Mouse (Mus musculus): Measurements from ENCODE around the gene Lrch1. TPM values are rescaled to one million over a fixed set of nuclear protein-coding genes. Genes with fewer than 3 reads are reported as not detected.
A peak's percentile ranks its signal among the peaks of the same experiment; 100 is the strongest.

Lrch1 gene
- polyA plus RNA-seq, 1 experiment, result 8.4 TPM

GRCm38 (mm10) chr14:74924031-74924430, 23.6 kb downstream of the Lrch1 start:
- DNase-seq, result no peak
- Histone ChIP-seq H3K36me3 (ENCODE audit: control insufficient read depth, insufficient read depth, low read length) (no peaks in the 10 kb centered on the region), H3K27ac (ENCODE audit: insufficient read depth, low read depth, low read length) (no peak overlapping the region), H3K27me3 (replicated peaks; ENCODE audit: control insufficient read depth, insufficient read depth, low read length) (no peaks in the 10 kb centered on the region), H3K4me3 (ENCODE audit: insufficient read depth, low read depth, low read length) (no peak overlapping the region), H3K4me1 (ENCODE audit: control insufficient read depth, insufficient read depth, low read length) (peaks cover 6% of the 10 kb centered on the region; the same call in 1 of the 2 replicates)
- no peak for TF ChIP-seq CTCF (conservative IDR thresholded peaks at IDR 0.05; ENCODE audit: insufficient read depth, insufficient read length, low read depth, low read length)
- no peak for TF ChIP-seq POLR2A (IDR thresholded peaks at IDR 0.05; ENCODE audit: low read depth, low read length)
- 60% methylated on average over 2 of the region's 2 CpGs for WGBS

GRCm38 (mm10) chr14:74922039-74922736, 25.5 kb downstream of the Lrch1 start:
- Histone ChIP-seq H3K27ac (ENCODE audit: insufficient read depth, low read depth, low read length) (no peak overlapping the region), H3K27me3 (replicated peaks; ENCODE audit: control insufficient read depth, insufficient read depth, low read length) (no peaks in the 10 kb centered on the region), H3K4me3 (ENCODE audit: insufficient read depth, low read depth, low read length) (no peak overlapping the region), H3K4me1 (ENCODE audit: control insufficient read depth, insufficient read depth, low read length) (peaks cover 16% of the 10 kb centered on the region), H3K36me3 (ENCODE audit: control insufficient read depth, insufficient read depth, low read length) (no peaks in the 10 kb centered on the region)
- TF ChIP-seq CTCF (conservative IDR thresholded peaks at IDR 0.05; ENCODE audit: insufficient read depth, insufficient read length, low read depth, low read length), result no peak
- no peak for TF ChIP-seq POLR2A (IDR thresholded peaks at IDR 0.05; ENCODE audit: low read depth, low read length)
- DNase-seq, result peak; percentile 38
- whole genome bisulfite sequencing, result 53% methylated on average over 12 of the region's 12 CpGs

- Histone ChIP-seq H3K4me3 (ENCODE audit: insufficient read depth, low read depth, low read length) (no peak overlapping the region), H3K4me1 (ENCODE audit: control insufficient read depth, insufficient read depth, low read length) (peaks cover 17% of the 10 kb centered on the region), H3K27ac (ENCODE audit: insufficient read depth, low read depth, low read length) (no peak overlapping the region), H3K36me3 (ENCODE audit: control insufficient read depth, insufficient read depth, low read length) (no peaks in the 10 kb centered on the region), H3K27me3 (replicated peaks; ENCODE audit: control insufficient read depth, insufficient read depth, low read length) (no peaks in the 10 kb centered on the region)
- no peak for TF ChIP-seq CTCF (conservative IDR thresholded peaks at IDR 0.05; ENCODE audit: insufficient read depth, insufficient read length, low read depth, low read length)
- no peak for TF ChIP-seq POLR2A (IDR thresholded peaks at IDR 0.05; ENCODE audit: low read depth, low read length)
- WGBS, result 66% methylated on average over 9 of the region's 9 CpGs
- DNase-seq, result no peak
These were observed 26.2 kb downstream of the Lrch1 start for GRCm38 (mm10) chr14:74921471-74921870.

DNA sequence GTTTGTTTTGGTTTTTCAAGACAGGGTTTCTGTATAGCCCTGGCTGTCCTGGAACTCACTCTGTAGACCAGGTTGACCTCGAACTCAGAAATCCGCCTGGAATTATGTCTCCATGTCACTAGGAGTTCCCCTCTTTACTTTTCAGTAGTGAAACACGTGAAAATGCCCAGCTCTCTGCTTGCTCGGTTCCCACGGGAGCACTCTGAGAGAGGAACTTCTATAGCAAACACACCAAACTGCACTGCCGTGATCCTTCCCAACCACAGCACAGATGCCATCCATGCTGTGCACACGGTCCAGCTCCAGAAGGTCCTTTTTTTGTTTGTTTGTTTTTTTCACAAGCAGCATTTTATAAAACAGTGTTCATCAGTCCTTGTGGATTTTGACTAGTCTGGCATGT, 28.5 kb downstream of the Lrch1 start:
- Histone ChIP-seq H3K27ac (ENCODE audit: insufficient read depth, low read depth, low read length) (no peak overlapping the region), H3K4me3 (ENCODE audit: insufficient read depth, low read depth, low read length) (no peak overlapping the region), H3K27me3 (replicated peaks; ENCODE audit: control insufficient read depth, insufficient read depth, low read length) (no peaks in the 10 kb centered on the region), H3K36me3 (ENCODE audit: control insufficient read depth, insufficient read depth, low read length) (no peaks in the 10 kb centered on the region), H3K4me1 (ENCODE audit: control insufficient read depth, insufficient read depth, low read length) (peaks cover 21% of the 10 kb centered on the region)
- WGBS, result 73% methylated on average over 7 of the region's 7 CpGs
- DNase-seq, result no peak
- TF ChIP-seq POLR2A (IDR thresholded peaks at IDR 0.05; ENCODE audit: low read depth, low read length) (no peak), CTCF (conservative IDR thresholded peaks at IDR 0.05; ENCODE audit: insufficient read depth, insufficient read length, low read depth, low read length) (no peak)

DNA sequence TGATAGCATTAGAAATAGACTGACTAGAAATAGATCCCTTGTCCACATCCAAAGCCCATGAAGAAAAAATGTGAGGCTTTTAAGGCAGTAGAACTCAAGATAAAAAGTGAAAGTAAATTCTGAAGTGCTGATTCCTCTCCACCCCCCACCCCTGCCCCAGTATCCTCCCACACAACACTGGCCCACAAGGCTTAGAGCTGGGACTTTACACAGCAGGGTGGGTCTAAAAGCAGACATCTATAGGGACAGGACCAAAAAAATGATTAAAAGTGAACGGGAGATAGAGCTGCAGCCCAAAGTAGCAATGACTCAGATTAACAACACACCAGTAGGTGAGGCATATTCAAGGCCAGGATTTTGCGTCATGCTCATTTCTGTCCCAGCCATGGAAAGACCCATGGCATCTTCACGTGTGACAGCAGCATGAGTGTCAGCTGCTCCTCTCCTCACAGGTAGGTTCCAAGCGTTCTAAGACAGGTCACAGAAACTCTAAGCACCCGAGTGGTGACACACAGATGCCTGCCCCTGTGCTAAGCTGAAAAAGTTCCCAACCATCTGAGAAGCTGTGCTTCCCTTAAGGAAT, 29.1 kb downstream of the Lrch1 start:
- TF ChIP-seq CTCF (conservative IDR thresholded peaks at IDR 0.05; ENCODE audit: insufficient read depth, insufficient read length, low read depth, low read length) (no peak), POLR2A (IDR thresholded peaks at IDR 0.05; ENCODE audit: low read depth, low read length) (no peak)
- H3K27ac ChIP-seq (ENCODE audit: insufficient read depth, low read depth, low read length), result peak overlapping the region; percentile 7; the same call in 1 of the 2 replicates
- peaks cover 17% of the 10 kb centered on the region for H3K4me1 ChIP-seq (ENCODE audit: control insufficient read depth, insufficient read depth, low read length)
- 82% methylated on average over 5 of the region's 5 CpGs for whole genome bisulfite sequencing
- DNase-seq, result no peak
- no peaks in the 10 kb centered on the region for H3K27me3 ChIP-seq (replicated peaks; ENCODE audit: control insufficient read depth, insufficient read depth, low read length)
- H3K4me3 ChIP-seq (ENCODE audit: insufficient read depth, low read depth, low read length), result no peak overlapping the region
- no peaks in the 10 kb centered on the region for H3K36me3 ChIP-seq (ENCODE audit: control insufficient read depth, insufficient read depth, low read length)

DNA sequence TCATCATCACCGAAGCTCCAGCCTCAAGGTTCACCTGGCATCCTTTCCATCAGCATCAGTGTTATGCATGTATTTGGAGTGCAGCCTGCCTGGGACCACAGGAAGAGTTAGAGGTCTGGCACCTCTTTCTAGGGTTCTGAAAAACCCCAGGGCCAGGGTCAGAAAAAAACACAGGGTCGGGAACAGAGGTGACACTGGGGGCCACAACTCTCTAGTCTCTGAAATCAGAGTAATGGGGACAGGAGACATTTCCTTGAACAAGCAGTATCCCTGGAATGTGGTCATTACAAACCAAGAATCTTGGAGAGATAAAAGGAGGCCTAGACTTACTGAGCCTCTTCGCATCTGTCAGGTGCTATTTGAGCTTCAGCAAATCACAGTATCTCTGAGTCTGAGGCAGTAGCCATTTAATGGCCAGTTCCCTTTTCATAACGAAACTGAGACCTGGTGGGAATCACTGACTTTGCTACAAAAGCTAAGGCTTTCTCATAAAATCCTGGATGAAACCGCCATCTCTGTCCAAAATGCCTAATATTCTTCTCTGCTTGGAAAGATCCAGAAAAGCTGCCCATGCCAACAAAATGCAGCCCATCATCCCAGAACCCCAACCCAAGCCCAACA, 30.1 kb downstream of the Lrch1 start:
- TF ChIP-seq POLR2A (IDR thresholded peaks at IDR 0.05; ENCODE audit: low read depth, low read length) (no peak), CTCF (conservative IDR thresholded peaks at IDR 0.05; ENCODE audit: insufficient read depth, insufficient read length, low read depth, low read length) (no peak)
- Histone ChIP-seq H3K27ac (ENCODE audit: insufficient read depth, low read depth, low read length) (no peak overlapping the region), H3K36me3 (ENCODE audit: control insufficient read depth, insufficient read depth, low read length) (no peaks in the 10 kb centered on the region), H3K4me1 (ENCODE audit: control insufficient read depth, insufficient read depth, low read length) (peaks cover 19% of the 10 kb centered on the region), H3K27me3 (replicated peaks; ENCODE audit: control insufficient read depth, insufficient read depth, low read length) (no peaks in the 10 kb centered on the region), H3K4me3 (ENCODE audit: insufficient read depth, low read depth, low read length) (no peak overlapping the region)
- WGBS, result 83% methylated on average over 5 of the region's 5 CpGs
- DNase-seq, result no peak

DNA sequence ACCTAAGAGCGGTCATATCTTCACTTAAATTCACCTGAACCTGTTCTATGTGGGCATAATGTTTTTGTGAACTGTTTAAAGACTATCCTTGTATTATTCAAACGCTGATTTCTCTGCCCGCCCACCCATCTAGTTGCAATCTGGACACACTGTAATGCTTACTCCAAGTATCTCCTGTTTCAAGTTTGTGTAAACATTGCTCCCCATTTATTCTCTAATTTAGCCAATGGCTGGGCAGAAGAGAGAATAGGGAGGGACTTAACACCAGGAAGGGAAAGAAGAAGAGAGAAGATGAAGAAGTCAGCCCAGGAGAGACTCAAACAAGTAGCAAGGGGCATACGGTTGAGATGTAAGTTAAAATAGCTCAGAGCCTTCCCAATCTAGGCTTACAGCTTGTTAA, 31.0 kb downstream of the Lrch1 start:
- Histone ChIP-seq H3K4me1 (ENCODE audit: control insufficient read depth, insufficient read depth, low read length) (peaks cover 21% of the 10 kb centered on the region), H3K27ac (ENCODE audit: insufficient read depth, low read depth, low read length) (no peak overlapping the region), H3K4me3 (ENCODE audit: insufficient read depth, low read depth, low read length) (no peak overlapping the region), H3K27me3 (replicated peaks; ENCODE audit: control insufficient read depth, insufficient read depth, low read length) (no peaks in the 10 kb centered on the region), H3K36me3 (ENCODE audit: control insufficient read depth, insufficient read depth, low read length) (no peaks in the 10 kb centered on the region)
- no peak for DNase-seq
- TF ChIP-seq CTCF (conservative IDR thresholded peaks at IDR 0.05; ENCODE audit: insufficient read depth, insufficient read length, low read depth, low read length) (no peak), POLR2A (IDR thresholded peaks at IDR 0.05; ENCODE audit: low read depth, low read length) (no peak)
- 64% methylated on average over 4 of the region's 4 CpGs for WGBS
